Mouse (Mus musculus) 416B (cell line): Measurements from ENCODE around the gene Rpl35a.
"Not testable (repeated sequence)": the region's sequence is repeated elsewhere in the genome, so short reads cannot be mapped to it uniquely, and the experiment has no call there.

ENCODE experiments used
- DNase-seq: peaks from one replicate; pipeline ENCODE4 v3.0.0; 2011; ENCODE audit warnings: low read depth

Rpl35a gene

GRCm38 (mm10) chr16:33056786-33057185, 533 bp downstream of the Rpl35a start:
- no peak for DNase-seq

- no peak for DNase-seq
Observed at GRCm38 (mm10) chr16:33058033-33058432, 1.8 kb downstream of the Rpl35a start.

GRCm38 (mm10) chr16:33058656-33059055, 2.4 kb downstream of the Rpl35a start:
- DNase-seq: not testable (repeated sequence)

- DNase-seq: no peak
Observed at GRCm38 (mm10) chr16:33059471-33059870, 3.2 kb downstream of the Rpl35a start.

- DNase-seq: peak; percentile 45
Observed at GRCm38 (mm10) chr16:33060926-33061325, 4.7 kb downstream of the Rpl35a start.

GRCm38 (mm10) chr16:33061400-33061799, 5.1 kb downstream of the Rpl35a start:
- DNase-seq: peak; percentile 60

GRCm38 (mm10) chr16:33062024-33062681, 5.9 kb downstream of the Rpl35a start, which contains the start of gene Lmln:
TSS of gene Lmln (plus strand) at chr16:33062521.
- DNase-seq: peak; percentile 90

- peak; percentile 48 for DNase-seq
Observed at GRCm38 (mm10) chr16:33062682-33063131, 6.5 kb downstream of the Rpl35a start.

GRCm38 (mm10) chr16:33063267-33063666, 7.0 kb downstream of the Rpl35a start:
- peak; percentile 55 for DNase-seq

- DNase-seq: no peak
Observed at GRCm38 (mm10) chr16:33064636-33065035, 8.4 kb downstream of the Rpl35a start.

GRCm38 (mm10) chr16:33070928-33071327, 14.7 kb downstream of the Rpl35a start:
- DNase-seq: peak; percentile 50

GRCm38 (mm10) chr16:33072871-33073557, 16.8 kb downstream of the Rpl35a start:
- DNase-seq: no peak

GRCm38 (mm10) chr16:33074967-33075366, 18.7 kb downstream of the Rpl35a start:
- DNase-seq: no peak

- DNase-seq: no peak
Observed at GRCm38 (mm10) chr16:33076078-33076477, 19.8 kb downstream of the Rpl35a start.

- DNase-seq: peak; percentile 52
Observed at GRCm38 (mm10) chr16:33077069-33077627, 20.9 kb downstream of the Rpl35a start.

- DNase-seq: no peak
Observed at GRCm38 (mm10) chr16:33080063-33080462, 23.8 kb downstream of the Rpl35a start.

GRCm38 (mm10) chr16:33082951-33083350, 26.7 kb downstream of the Rpl35a start:
- no peak for DNase-seq

- no peak for DNase-seq
Observed at GRCm38 (mm10) chr16:33083996-33084395, 27.7 kb downstream of the Rpl35a start.

- no peak for DNase-seq
Observed at GRCm38 (mm10) chr16:33085666-33086065, 29.4 kb downstream of the Rpl35a start.
